Mouse (Mus musculus) cortical plate, adult 2 months (tissue): Measurements from ENCODE around the gene Yipf7. TPM values are rescaled to one million over a fixed set of nuclear protein-coding genes. Genes with fewer than 3 reads are reported as not detected.

Experiments used
- H3K27ac ChIP-seq: fragments of 200-500 bp; 2 replicates; pipeline ENCODE4 v1.5.1; 2012; ENCODE audit warnings: low read length, control low read depth, inconsistent platforms; ENCODE audit not compliant: insufficient read depth
- H3K4me1 ChIP-seq: fragments of 200-500 bp; 2 replicates; pipeline ENCODE4 v1.6.1; 2011; ENCODE audit warnings: low read length; ENCODE audit not compliant: control insufficient read depth, insufficient read depth
- H3K4me3 ChIP-seq: fragments of 200-500 bp; 2 replicates; pipeline ENCODE4 v1.5.1; 2011; ENCODE audit warnings: mild to moderate bottlenecking, low read length, control low read depth; ENCODE audit not compliant: insufficient read depth
- CTCF ChIP-seq: fragments of 200-500 bp; IDR thresholded peaks from 2 replicates; pipeline ENCODE4 v1.5.1; 2011; ENCODE audit warnings: mild to moderate bottlenecking, control low read depth, low read length; ENCODE audit not compliant: insufficient read depth; ENCODE audit errors: extremely low read depth
- POLR2A ChIP-seq: fragments of 200-500 bp; IDR thresholded peaks from 2 replicates; pipeline ENCODE4 v1.6.1; 2011; ENCODE audit warnings: mild to moderate bottlenecking, low read length, control low read depth; ENCODE audit not compliant: insufficient read depth; ENCODE audit errors: extremely low read depth
- polyA plus RNA-seq: library from polyadenylated mRNA; depleted of rRNA; stranded (reverse); fragments of >200 nt; gene quantifications from 2 replicates; pipeline ENCODE4 v1.2.3, GENCODE M21; 2012; rRNA removed

The Yipf7 gene
- polyA plus RNA-seq, 1 experiment, result 0.08 TPM

DNA sequence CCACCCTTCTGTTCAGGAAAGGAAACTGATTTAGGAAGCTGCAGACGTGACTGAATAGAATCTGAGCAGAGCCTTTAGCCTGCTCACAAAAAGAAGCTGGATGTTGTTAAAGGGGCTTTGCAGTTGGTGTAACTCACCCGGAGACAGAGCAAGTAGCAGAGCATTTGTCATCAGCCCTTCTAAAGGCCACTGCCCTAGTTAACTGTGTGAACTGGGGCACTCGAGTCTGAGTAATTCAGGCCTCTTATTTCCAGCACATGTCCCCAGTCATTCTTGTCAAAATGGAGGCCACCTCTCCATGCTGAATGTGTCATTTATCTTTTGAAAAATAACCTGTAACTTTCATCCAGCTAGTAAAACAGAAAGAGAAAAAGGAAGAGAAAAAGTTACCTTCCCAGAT is 30.8 kb downstream of the Yipf7 start:
- TF ChIP-seq POLR2A (no peak), CTCF (no peak)
- Histone ChIP-seq H3K4me1 (no peaks in the 10 kb centered on the region), H3K27ac (no peak overlapping the region), H3K4me3 (no peak overlapping the region)

DNA sequence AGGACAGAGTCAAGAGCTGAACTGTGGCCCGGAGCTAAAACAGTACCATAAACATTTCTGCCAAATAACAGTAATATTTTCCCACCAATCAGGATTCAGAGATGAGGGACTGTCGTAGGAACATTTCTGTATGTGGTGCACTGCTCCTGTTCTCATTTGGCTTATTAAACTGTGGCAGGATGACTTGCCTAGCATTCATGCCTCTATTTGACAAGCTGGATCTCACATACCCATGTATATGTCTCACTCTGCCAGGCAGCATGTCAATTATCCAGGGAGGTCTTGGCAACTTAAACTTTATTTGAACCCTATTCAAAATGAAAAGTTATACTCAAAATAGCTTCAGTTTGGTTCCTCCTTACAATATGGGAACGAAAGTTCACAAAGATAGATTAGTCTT is 35.4 kb downstream of the Yipf7 start:
- Histone ChIP-seq H3K27ac (no peak overlapping the region), H3K4me1 (no peaks in the 10 kb centered on the region), H3K4me3 (no peak overlapping the region)
- TF ChIP-seq CTCF (no peak), POLR2A (no peak)

DNA sequence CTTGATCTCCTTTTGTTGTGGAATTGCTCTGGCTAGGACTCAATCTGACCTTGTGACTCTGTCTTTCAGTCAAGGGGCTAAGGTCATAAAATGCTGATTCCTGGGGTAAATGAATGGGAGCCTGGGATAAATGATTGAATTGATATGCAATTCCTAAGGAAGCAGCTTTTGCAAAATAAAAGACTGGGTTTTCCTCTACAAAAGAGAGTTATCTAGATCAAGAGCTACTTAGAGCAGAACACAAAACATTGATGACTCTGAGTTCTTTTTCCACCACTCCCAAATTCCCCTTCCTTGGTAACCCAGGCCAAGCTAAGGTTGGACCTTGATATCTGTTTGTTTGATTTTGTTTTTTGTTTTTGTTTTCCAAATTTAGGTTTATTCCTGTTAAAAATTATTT is 53.4 kb downstream of the Yipf7 start:
- H3K4me1 ChIP-seq, result no peaks in the 10 kb centered on the region
- no peak overlapping the region for H3K27ac ChIP-seq
- TF ChIP-seq POLR2A, result no peak
- no peak for TF ChIP-seq CTCF
- H3K4me3 ChIP-seq, result no peak overlapping the region

DNA sequence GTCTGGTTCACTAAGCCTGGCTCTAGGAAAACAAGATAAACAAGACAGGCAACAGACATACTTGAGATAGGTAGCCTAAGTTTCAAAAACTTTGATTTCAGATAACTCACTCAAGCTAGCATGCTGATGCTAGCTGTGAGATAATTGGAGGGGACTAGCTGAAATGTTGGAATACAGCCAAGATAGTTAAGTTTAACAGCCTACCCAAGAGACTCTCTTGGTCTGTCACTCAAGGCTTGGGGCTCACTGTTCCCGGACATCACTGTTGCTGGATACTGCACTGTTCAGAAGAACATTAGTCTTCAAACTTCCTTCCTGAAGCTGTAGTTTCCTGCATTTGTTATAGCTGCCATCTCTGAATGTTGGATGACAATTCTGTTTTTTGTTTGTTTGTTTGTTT is 74.9 kb downstream of the Yipf7 start:
- TF ChIP-seq CTCF, result no peak
- TF ChIP-seq POLR2A, result no peak
- Histone ChIP-seq H3K4me1 (no peaks in the 10 kb centered on the region), H3K27ac (no peak overlapping the region), H3K4me3 (no peak overlapping the region)

Other genes with a start within 250 kb of the Yipf7 start
- gene Kctd8, start 201.0 kb downstream of the Yipf7 start, polyA plus RNA-seq, result 5.9 and 7.3 TPM in 2 replicates
- gene Guf1, start 14.3 kb upstream of the Yipf7 start, polyA plus RNA-seq, result 34.7 and 41.5 TPM in 2 replicates
- 25.0 and 26.5 TPM in 2 replicates for gene Gnpda2, start 49.7 kb upstream of the Yipf7 start, polyA plus RNA-seq